In genomic region chr6:87277527-87277926, GRCm38 (mm10) we compare ENCODE assay signal across 8 mouse cellular contexts. TPM values are rescaled to one million over a fixed set of nuclear protein-coding genes. Genes with fewer than 3 reads are reported as not detected.
DNase-seq lines count a peak whose midpoint lies in the region; ATAC-seq lines count a peak whose summit lies in the region.

No protein-coding gene starts in this region.

- peaks cover 10% of the 10 kb centered on the region for H3K9me3 ChIP-seq in liver, embryonic 12.5 days (replicated peaks)
- H3K9me3 ChIP-seq in embryonic facial prominence, embryonic 12.5 days, result peaks cover 4% of the 10 kb centered on the region
- H3K9me3 ChIP-seq in limb, embryonic 11.5 days (ENCODE audit: control insufficient read depth, low read length), result no peaks in the 10 kb centered on the region

- H3K9ac ChIP-seq in liver, embryonic 12.5 days, result no peak overlapping the region
- no peak overlapping the region for H3K9ac ChIP-seq in embryonic facial prominence, embryonic 12.5 days
- no peak overlapping the region for H3K9ac ChIP-seq in limb, embryonic 11.5 days (ENCODE audit: low read length)

- no peaks in the 10 kb centered on the region for H3K27me3 ChIP-seq in liver, embryonic 12.5 days (replicated peaks)
- no peaks in the 10 kb centered on the region for H3K27me3 ChIP-seq in embryonic facial prominence, embryonic 12.5 days
- no peaks in the 10 kb centered on the region for H3K27me3 ChIP-seq in limb, embryonic 11.5 days (ENCODE audit: control insufficient read depth, insufficient read depth, low read length)

- H3K27ac ChIP-seq in liver, embryonic 12.5 days, result no peak overlapping the region
- 0 out of 2 replicates have a peak overlapping the region, but pooled peaks have one; percentile 41 for H3K27ac ChIP-seq in embryonic facial prominence, embryonic 12.5 days
- 0 out of 2 replicates have a peak overlapping the region, but pooled peaks have one; percentile 51 for H3K27ac ChIP-seq in limb, embryonic 11.5 days (replicated peaks; ENCODE audit: low read depth, low read length)

- peaks cover 12% of the 10 kb centered on the region for H3K4me1 ChIP-seq in liver, embryonic 12.5 days
- peaks cover 20% of the 10 kb centered on the region for H3K4me1 ChIP-seq in embryonic facial prominence, embryonic 12.5 days
- peaks cover 16% of the 10 kb centered on the region for H3K4me1 ChIP-seq in limb, embryonic 11.5 days (ENCODE audit: control insufficient read depth, insufficient read depth, low read length)

- H3K36me3 ChIP-seq in liver, embryonic 12.5 days, result peaks cover 5% of the 10 kb centered on the region; the same call in 1 of the 2 replicates
- peaks cover 39% of the 10 kb centered on the region for H3K36me3 ChIP-seq in embryonic facial prominence, embryonic 12.5 days
- 0 out of 2 replicates have a peak, but pooled peaks cover 5% of the 10 kb centered on the region for H3K36me3 ChIP-seq in limb, embryonic 11.5 days (ENCODE audit: control insufficient read depth, insufficient read depth, low read length)

- WGBS in liver, embryonic 12.5 days (ENCODE audit: insufficient replicate concordance), result 39% methylated on average over 3 of the region's 3 CpGs
- WGBS in embryonic facial prominence, embryonic 12.5 days, result 43% methylated on average over 3 of the region's 3 CpGs
- WGBS in limb, embryonic 11.5 days, result 30% methylated on average over 3 of the region's 3 CpGs

- DNase-seq in liver, result no peak
- DNase-seq in heart, postnatal 14 days, result peak; percentile 26 to 40
- peak; percentile 50 for DNase-seq in limb, embryonic 11.5 days (ENCODE audit: low spot score)
- peak; percentile 18 for DNase-seq in ovary, postnatal 10 days (ENCODE audit: low spot score)
- no peak for DNase-seq in thymus, postnatal 36 days
- no peak for DNase-seq in right cerebral cortex, postnatal 25 days

- no peak overlapping the region for H3K4me2 ChIP-seq in liver, embryonic 12.5 days
- H3K4me2 ChIP-seq in embryonic facial prominence, embryonic 12.5 days (replicated peaks), result no peak overlapping the region
- H3K4me2 ChIP-seq in limb, embryonic 11.5 days (ENCODE audit: low read depth, severe bottlenecking), result no peak overlapping the region

- no peak overlapping the region for H3K4me3 ChIP-seq in liver, embryonic 12.5 days
- H3K4me3 ChIP-seq in embryonic facial prominence, embryonic 12.5 days, result no peak overlapping the region
- H3K4me3 ChIP-seq in limb, embryonic 11.5 days (ENCODE audit: low read depth, low read length), result no peak overlapping the region

- intact Hi-C loops in heart, postnatal 14 days (cut with DNase I), result no loop called here

- peak; percentile 24; the same call in 1 of the 2 replicates for ATAC-seq in liver, embryonic 12.5 days
- no peak for ATAC-seq in embryonic facial prominence, embryonic 12.5 days (ENCODE audit: insufficient number of reproducible peaks, insufficient read depth, low FRiP score, low TSS enrichment)
- ATAC-seq in limb, embryonic 11.5 days (ENCODE audit: insufficient number of reproducible peaks, low FRiP score, low TSS enrichment, low read depth), result no peak

RNA-seq across cellular contexts. Expression of gene Antxr1, which starts 58.1 kb away (rescaled TPM):
- 0.64 and 0.93 TPM in 2 replicates for polyA plus RNA-seq in liver, embryonic 12.5 days (2016; fragmentation: Nextera tagmentation; extraction: Ambion mirVana)
- polyA plus RNA-seq in embryonic facial prominence, embryonic 12.5 days (2016; fragmentation: Nextera tagmentation; extraction: Ambion mirVana), result 13.3 and 14.2 TPM in 2 replicates
- 10 to 100 TPM; 19.4 to 19.5 TPM for total RNA-seq in heart, postnatal 14 days (2021)
- 13.2 and 16.0 TPM in 2 replicates for polyA plus RNA-seq in limb, embryonic 11.5 days (2014; fragmentation: Nextera tagmentation; extraction: Ambion mirVana)

Comparison
In these comparisons a context has a peak if more than half of its experiments do, and no peak if none do; other contexts are left out.
1. DNase-seq: peak in heart, postnatal 14 days (2 of 2), limb, embryonic 11.5 days (single experiment) and ovary, postnatal 10 days (single experiment); none in liver (single experiment), thymus, postnatal 36 days (0 of 2) and right cerebral cortex, postnatal 25 days (single experiment).